Mouse (Mus musculus): ENCODE data around the gene Col4a1. TPM values are rescaled to one million over a fixed set of nuclear protein-coding genes. Genes with fewer than 3 reads are reported as not detected.

The Col4a1 gene
- 77.9 and 91.4 TPM in 2 replicates for polyA plus RNA-seq (2014; fragmentation: Nextera tagmentation; extraction: Ambion mirVana)

DNA sequence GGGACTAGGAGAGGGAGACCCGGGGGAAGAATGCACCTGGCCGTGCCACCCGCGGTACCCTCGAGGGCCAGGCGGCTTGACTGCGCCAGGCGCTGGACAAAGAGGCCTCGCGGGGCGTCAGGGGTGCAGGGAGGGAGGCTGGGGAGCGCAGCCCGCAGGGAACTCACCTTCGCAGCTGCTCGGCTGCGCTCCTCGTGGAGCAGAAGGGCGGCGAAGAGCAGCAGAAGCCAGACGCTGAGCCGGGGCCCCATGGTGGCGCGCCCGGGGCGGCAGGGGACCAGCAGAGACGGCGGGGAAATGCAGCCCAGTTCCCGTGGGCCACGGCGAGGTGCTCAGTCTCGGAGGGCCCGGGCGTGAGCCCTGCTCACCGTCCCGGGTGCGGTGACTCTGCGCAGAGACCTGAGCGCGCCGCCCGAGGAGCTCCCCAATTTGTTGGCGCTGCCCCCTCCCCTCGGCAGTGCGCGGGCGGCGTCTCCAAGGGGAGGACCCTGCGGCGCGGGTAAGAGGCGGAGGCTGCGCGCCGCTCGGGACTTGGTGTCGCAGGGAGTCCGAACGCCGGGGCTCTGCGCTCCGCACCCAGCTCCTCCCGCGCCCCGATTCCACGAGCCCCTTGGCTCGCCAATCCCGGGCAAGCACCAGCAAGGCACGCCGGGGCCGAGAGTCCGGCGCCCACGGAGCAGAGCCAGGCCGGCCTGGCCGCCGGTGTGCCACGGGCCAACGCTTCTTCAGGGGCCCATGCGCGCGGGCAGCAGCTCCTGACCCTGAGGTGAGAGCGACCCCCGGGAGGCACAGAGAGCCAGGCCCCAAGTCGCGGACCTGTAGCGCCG lies at the start of gene Col4a1, which contains the start of gene Col4a2:
TSS of gene Col4a1 (minus strand) at position 478 of the 827 bp plus-strand sequence.
TSS of gene Col4a2 (plus strand) at position 457 of the 827 bp plus-strand sequence.
- Histone ChIP-seq H3K27me3 (replicated peaks; ENCODE audit: control insufficient read depth, insufficient read depth, low read length) (peaks cover 34% of the 10 kb centered on the region), H3K9ac (ENCODE audit: low read length) (peak within 1 kb of the TSS; percentile 71), H3K36me3 (ENCODE audit: control insufficient read depth, insufficient read depth, low read length) (no peaks in the 10 kb centered on the region), H3K4me3 (ENCODE audit: low read depth, low read length) (peak within 1 kb of the TSS; percentile 58), H3K27ac (ENCODE audit: low read depth, low read length) (peak within 1 kb of the TSS; percentile 15; the same call in 1 of the 2 replicates), H3K4me2 (ENCODE audit: low read length) (peak within 1 kb of the TSS; percentile 91), H3K9me3 (replicated peaks; ENCODE audit: control insufficient read depth, low read length) (no peaks in the 10 kb centered on the region), H3K4me1 (ENCODE audit: control insufficient read depth, insufficient read depth, low read length) (peaks cover 6% of the 10 kb centered on the region)
- DNase-seq (ENCODE audit: low spot score) (peak; percentile 76), ATAC-seq (peak; percentile 88)
- under 1% methylated on average over 85 of the region's 87 CpGs for WGBS

DNA sequence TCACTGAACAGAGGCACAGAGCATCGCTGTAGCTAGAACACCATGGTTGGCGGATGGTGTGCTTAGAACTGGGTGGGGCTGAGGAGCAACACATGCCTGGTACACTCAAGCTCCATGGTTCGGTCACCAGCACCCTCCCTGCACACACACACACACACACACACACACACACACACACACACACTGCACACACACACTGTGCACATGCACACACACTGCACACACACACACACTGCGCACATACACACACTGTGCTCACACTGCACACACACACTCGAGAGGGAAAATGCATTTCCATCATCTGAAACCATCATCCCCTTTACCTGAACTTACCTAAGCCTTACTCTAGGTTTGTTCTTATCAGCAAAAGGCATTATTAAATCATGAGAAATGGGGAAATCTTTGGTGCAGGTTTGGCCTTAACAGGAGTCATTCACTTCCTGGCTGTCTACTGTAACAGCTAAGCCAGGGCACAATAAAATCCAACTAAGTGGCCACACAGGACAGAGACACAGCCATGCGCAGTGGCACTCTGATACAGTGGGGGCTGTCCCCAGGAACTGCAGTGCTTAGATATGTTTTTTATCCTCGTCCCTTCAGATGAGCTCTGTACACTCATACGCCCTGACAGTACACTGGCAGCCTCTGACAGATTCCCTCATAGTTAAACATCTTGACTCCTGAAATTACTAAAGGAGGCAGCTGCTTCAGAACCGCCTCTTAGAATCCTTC lies 49.1 kb upstream of the Col4a1 start:
- Histone ChIP-seq H3K36me3 (ENCODE audit: control insufficient read depth, insufficient read depth, low read length) (no peaks in the 10 kb centered on the region), H3K9me3 (replicated peaks; ENCODE audit: control insufficient read depth, low read length) (no peaks in the 10 kb centered on the region), H3K9ac (ENCODE audit: low read length) (no peak overlapping the region), H3K4me3 (ENCODE audit: low read depth, low read length) (no peak overlapping the region), H3K4me1 (ENCODE audit: control insufficient read depth, insufficient read depth, low read length) (peaks cover 9% of the 10 kb centered on the region), H3K27me3 (replicated peaks; ENCODE audit: control insufficient read depth, insufficient read depth, low read length) (no peaks in the 10 kb centered on the region), H3K27ac (ENCODE audit: low read depth, low read length) (peak overlapping the region; percentile 11; the same call in 1 of the 2 replicates), H3K4me2 (ENCODE audit: low read length) (no peak overlapping the region)
- ATAC-seq (0 out of 2 replicates have a peak, but pooled peaks have one; percentile 12), DNase-seq (ENCODE audit: low spot score) (no peak)
- 64% methylated on average over 9 of the region's 9 CpGs for WGBS

DNA sequence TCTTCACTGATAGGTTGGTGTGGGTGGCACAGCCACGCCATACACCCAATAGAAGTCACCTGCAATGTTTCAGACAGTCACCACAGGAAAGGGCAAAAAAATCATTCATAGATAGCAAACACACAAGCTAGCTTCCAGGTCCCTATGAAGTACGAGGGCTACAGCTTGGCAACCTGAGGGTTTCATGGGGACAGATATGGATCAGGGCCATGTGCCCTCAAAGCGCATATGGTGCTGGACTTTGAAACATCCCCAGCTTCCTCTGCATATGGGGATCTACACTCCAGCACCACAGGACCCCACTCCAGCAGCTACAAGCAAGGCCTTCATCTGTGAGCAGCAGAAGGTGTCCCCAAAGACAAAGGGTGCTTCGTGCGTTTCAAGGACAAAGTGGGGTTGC lies 47.2 kb upstream of the Col4a1 start:
- H3K9ac ChIP-seq (ENCODE audit: low read length): no peak overlapping the region
- no peak for ATAC-seq
- H3K9me3 ChIP-seq (replicated peaks; ENCODE audit: control insufficient read depth, low read length): no peaks in the 10 kb centered on the region
- H3K36me3 ChIP-seq (ENCODE audit: control insufficient read depth, insufficient read depth, low read length): no peaks in the 10 kb centered on the region
- DNase-seq (ENCODE audit: low spot score): no peak
- H3K4me2 ChIP-seq (ENCODE audit: low read length): no peak overlapping the region
- H3K4me3 ChIP-seq (ENCODE audit: low read depth, low read length): no peak overlapping the region
- 87% methylated on average over 5 of the region's 5 CpGs for WGBS
- H3K4me1 ChIP-seq (ENCODE audit: control insufficient read depth, insufficient read depth, low read length): peaks cover 9% of the 10 kb centered on the region
- H3K27ac ChIP-seq (ENCODE audit: low read depth, low read length): no peak overlapping the region
- H3K27me3 ChIP-seq (replicated peaks; ENCODE audit: control insufficient read depth, insufficient read depth, low read length): no peaks in the 10 kb centered on the region

DNA sequence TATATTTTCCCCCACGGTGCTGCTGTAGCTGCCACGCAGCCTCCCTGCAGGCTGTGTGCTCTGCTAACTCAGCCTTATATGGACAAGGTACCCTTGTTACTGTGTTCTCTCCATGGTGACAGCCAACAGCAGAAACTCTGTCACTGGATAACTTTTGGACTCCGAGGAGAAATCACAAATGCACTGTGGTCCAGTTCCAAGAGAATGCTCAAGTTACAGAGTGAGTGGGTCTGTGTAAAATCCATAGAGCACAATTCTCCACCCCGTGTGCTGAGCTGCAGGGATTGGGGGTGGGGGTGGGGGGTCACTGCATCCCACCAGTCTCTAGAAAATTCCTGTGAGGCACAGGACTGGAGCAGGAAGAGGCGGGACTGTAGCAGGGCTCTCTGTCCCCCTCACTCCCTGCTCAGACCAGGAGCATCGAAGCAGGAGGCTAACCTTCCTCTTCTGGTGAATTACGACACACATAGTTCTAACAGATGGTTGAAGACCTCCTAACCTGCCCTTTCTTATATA lies 45.4 kb upstream of the Col4a1 start:
- DNase-seq (ENCODE audit: low spot score): no peak
- H3K9me3 ChIP-seq (replicated peaks; ENCODE audit: control insufficient read depth, low read length): no peaks in the 10 kb centered on the region
- H3K4me3 ChIP-seq (ENCODE audit: low read depth, low read length): no peak overlapping the region
- 77% methylated on average over 7 of the region's 7 CpGs for WGBS
- peaks cover 9% of the 10 kb centered on the region for H3K4me1 ChIP-seq (ENCODE audit: control insufficient read depth, insufficient read depth, low read length)
- H3K27me3 ChIP-seq (replicated peaks; ENCODE audit: control insufficient read depth, insufficient read depth, low read length): no peaks in the 10 kb centered on the region
- H3K4me2 ChIP-seq (ENCODE audit: low read length): no peak overlapping the region
- no peak overlapping the region for H3K27ac ChIP-seq (ENCODE audit: low read depth, low read length)
- no peaks in the 10 kb centered on the region for H3K36me3 ChIP-seq (ENCODE audit: control insufficient read depth, insufficient read depth, low read length)
- H3K9ac ChIP-seq (ENCODE audit: low read length): no peak overlapping the region
- no peak for ATAC-seq

DNA sequence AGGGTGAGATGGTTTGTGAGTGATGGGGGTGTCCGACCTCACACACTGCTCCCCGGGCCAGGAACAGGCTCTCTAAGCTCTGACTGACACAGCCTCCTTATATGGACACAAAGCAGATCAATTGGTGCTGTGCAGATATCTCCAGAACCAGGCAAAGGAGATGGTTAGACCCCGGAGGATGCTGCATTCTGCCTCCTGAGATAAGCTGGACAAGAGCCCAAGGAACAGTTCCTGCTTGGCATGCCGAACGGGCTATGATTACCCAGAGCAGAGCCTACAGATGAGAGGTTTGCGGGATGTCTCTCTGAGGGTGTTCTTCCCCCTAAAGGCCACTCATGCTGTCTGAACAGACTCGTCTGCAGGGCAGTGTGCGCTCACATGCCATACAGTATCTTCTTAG lies 44.1 kb upstream of the Col4a1 start:
- H3K9ac ChIP-seq (ENCODE audit: low read length): no peak overlapping the region
- no peak overlapping the region for H3K4me2 ChIP-seq (ENCODE audit: low read length)
- no peaks in the 10 kb centered on the region for H3K36me3 ChIP-seq (ENCODE audit: control insufficient read depth, insufficient read depth, low read length)
- no peak overlapping the region for H3K4me3 ChIP-seq (ENCODE audit: low read depth, low read length)
- H3K9me3 ChIP-seq (replicated peaks; ENCODE audit: control insufficient read depth, low read length): no peaks in the 10 kb centered on the region
- H3K27me3 ChIP-seq (replicated peaks; ENCODE audit: control insufficient read depth, insufficient read depth, low read length): no peaks in the 10 kb centered on the region
- WGBS: 84% methylated on average over 8 of the region's 8 CpGs
- ATAC-seq: no peak
- no peaks in the 10 kb centered on the region for H3K4me1 ChIP-seq (ENCODE audit: control insufficient read depth, insufficient read depth, low read length)
- DNase-seq (ENCODE audit: low spot score): no peak
- H3K27ac ChIP-seq (ENCODE audit: low read depth, low read length): no peak overlapping the region

DNA sequence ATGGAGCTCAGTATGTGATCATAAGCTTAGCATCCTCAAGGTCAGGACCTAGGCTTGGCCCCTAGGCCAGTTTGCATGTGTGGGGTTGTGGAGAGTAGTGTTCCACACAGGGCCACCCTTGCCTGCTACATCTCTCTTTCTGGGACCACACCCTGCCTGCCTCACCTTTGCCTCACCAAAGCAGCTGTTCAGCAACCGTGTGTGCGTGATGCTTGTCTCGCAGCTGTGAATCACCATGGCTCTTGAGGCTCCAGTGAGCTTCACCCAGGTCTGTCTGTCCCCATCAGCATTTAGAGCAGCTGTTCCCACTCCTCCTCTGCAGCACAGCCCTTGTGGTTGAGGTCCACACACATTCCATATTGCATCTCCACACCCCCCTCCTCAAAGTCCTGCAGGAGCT lies 43.3 kb upstream of the Col4a1 start:
- 93% methylated on average over 3 of the region's 3 CpGs for WGBS
- no peak for DNase-seq (ENCODE audit: low spot score)
- no peaks in the 10 kb centered on the region for H3K36me3 ChIP-seq (ENCODE audit: control insufficient read depth, insufficient read depth, low read length)

DNA sequence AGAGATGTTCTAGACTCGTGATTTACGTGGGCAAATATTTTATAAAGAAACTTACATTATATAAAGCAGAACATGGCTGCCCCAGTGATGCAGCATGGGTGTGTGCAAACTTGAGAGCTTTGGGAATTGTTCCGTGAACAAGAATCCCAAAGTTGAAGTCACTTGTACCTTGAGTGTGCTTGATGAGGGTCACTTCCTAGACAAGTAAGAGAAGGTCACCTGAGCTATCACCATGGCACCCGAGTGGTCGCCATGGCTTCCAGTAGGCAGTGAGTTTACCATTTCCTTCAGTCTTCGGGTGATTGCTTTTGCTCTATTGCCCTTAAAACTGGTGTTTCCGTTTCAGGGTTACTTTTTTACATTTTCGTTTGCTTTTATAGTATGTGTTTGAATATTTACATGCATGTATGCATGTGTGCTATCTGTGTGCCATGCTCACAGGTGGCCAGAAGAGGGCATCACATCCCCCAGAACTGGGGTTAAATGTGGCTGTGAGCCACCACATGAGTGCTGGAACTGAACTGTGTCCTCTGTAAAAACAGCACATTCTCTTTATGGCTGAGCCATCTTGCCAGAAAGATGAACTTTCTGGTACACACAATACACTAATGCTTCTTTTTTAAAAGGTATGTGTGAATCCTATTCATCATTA lies 42.3 kb upstream of the Col4a1 start:
- ATAC-seq: no peak
- no peaks in the 10 kb centered on the region for H3K4me1 ChIP-seq (ENCODE audit: control insufficient read depth, insufficient read depth, low read length)
- no peak overlapping the region for H3K27ac ChIP-seq (ENCODE audit: low read depth, low read length)
- H3K9me3 ChIP-seq (replicated peaks; ENCODE audit: control insufficient read depth, low read length): no peaks in the 10 kb centered on the region
- H3K27me3 ChIP-seq (replicated peaks; ENCODE audit: control insufficient read depth, insufficient read depth, low read length): no peaks in the 10 kb centered on the region
- H3K36me3 ChIP-seq (ENCODE audit: control insufficient read depth, insufficient read depth, low read length): no peaks in the 10 kb centered on the region
- no peak overlapping the region for H3K4me3 ChIP-seq (ENCODE audit: low read depth, low read length)
- no peak overlapping the region for H3K9ac ChIP-seq (ENCODE audit: low read length)
- DNase-seq (ENCODE audit: low spot score): no peak
- 94% methylated on average over 8 of the region's 8 CpGs for WGBS
- no peak overlapping the region for H3K4me2 ChIP-seq (ENCODE audit: low read length)

More for the DNA sequence above, 43.3 kb upstream of the Col4a1 start:
- Histone ChIP-seq H3K27me3 (replicated peaks; ENCODE audit: control insufficient read depth, insufficient read depth, low read length) (no peaks in the 10 kb centered on the region), H3K9ac (ENCODE audit: low read length) (no peak overlapping the region), H3K27ac (ENCODE audit: low read depth, low read length) (no peak overlapping the region), H3K4me1 (ENCODE audit: control insufficient read depth, insufficient read depth, low read length) (no peaks in the 10 kb centered on the region), H3K4me2 (ENCODE audit: low read length) (no peak overlapping the region), H3K4me3 (ENCODE audit: low read depth, low read length) (no peak overlapping the region), H3K9me3 (replicated peaks; ENCODE audit: control insufficient read depth, low read length) (no peaks in the 10 kb centered on the region)
- no peak for ATAC-seq

DNA sequence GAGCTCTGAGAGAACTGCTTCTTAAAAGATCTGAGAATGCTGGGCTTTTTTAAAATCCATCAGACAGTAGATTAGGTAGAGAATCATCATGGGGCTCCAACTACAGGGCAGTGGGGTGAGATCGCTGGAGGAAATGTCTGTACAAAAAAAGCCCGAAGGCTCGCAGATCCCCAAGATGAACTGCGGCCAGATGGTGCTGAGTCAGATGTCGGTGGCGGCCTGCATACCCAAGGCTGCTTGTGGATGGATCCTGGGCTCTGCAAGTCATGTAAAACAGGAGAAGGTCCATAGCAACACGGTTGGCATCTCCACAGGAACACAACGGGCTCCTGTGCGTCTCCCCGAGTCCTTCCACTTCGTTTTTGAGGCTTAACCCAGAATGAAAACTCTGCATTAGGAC lies 39.9 kb upstream of the Col4a1 start:
- H3K9me3 ChIP-seq (replicated peaks; ENCODE audit: control insufficient read depth, low read length): no peaks in the 10 kb centered on the region
- WGBS: 89% methylated on average over 11 of the region's 11 CpGs
- H3K27ac ChIP-seq (ENCODE audit: low read depth, low read length): no peak overlapping the region
- H3K27me3 ChIP-seq (replicated peaks; ENCODE audit: control insufficient read depth, insufficient read depth, low read length): no peaks in the 10 kb centered on the region
- no peak overlapping the region for H3K9ac ChIP-seq (ENCODE audit: low read length)
- H3K4me3 ChIP-seq (ENCODE audit: low read depth, low read length): no peak overlapping the region
- no peaks in the 10 kb centered on the region for H3K36me3 ChIP-seq (ENCODE audit: control insufficient read depth, insufficient read depth, low read length)
- ATAC-seq (no peak), DNase-seq (ENCODE audit: low spot score) (no peak)
- no peak overlapping the region for H3K4me2 ChIP-seq (ENCODE audit: low read length)
- no peaks in the 10 kb centered on the region for H3K4me1 ChIP-seq (ENCODE audit: control insufficient read depth, insufficient read depth, low read length)

All from forebrain, embryonic 14.5 days (tissue).